ENCODE assay signal across 21 mouse cellular contexts in the genomic region with DNA sequence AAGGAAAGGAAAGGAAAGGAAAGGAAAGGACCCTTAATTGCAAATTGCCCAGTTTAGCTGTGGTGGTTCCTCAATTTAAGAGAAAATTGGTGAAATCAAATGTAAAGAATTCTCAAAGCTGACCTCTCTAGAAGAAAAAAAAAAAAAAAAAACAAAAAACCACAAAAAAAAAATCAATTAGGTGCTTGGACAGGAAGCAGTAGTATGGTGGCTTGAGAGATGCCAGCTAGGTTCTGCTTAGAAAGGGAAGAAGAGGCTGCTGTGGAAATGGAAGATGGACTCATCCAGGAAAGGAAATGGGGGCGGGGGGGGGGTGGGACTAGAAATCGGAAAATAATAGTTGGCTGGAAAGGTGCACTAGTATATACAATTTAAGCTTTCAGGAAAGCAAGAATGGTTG.
"Had no signal": no experiment of that assay in that cellular context is flagged by ENCODE, and none has a peak within 500 bp of the region (broad histone marks: within the 10 kb centered on the region; RNA-seq: fewer than 3 reads in every experiment).

No protein-coding gene starts in this region.

- H3K27ac ChIP-seq: liver, embryonic 15.5 days; lung, embryonic 15.5 days; midbrain, embryonic 10.5 days; midbrain, embryonic 12.5 days; neural tube, embryonic 12.5 days had no signal

- H3K27me3 ChIP-seq: liver, embryonic 15.5 days; lung, embryonic 15.5 days had no signal

- DNase-seq: liver, postnatal 0 days; lung, adult 2 months; lung, postnatal 14 days; lung, postnatal 4 days; midbrain, embryonic 14.5 days; retina, postnatal 1 day; right cerebral cortex, adult 18-20 months; right cerebral cortex, postnatal 25 days; right cerebral cortex, postnatal 4 days; spleen, adult 18-20 months; thymus, adult 18-20 months; thymus, postnatal 14 days; thymus, postnatal 36 days had no signal

- H3K4me3 ChIP-seq: liver, embryonic 15.5 days; lung, embryonic 15.5 days; midbrain, embryonic 10.5 days; midbrain, embryonic 12.5 days; myocyte; neural tube, embryonic 12.5 days had no signal

- ATAC-seq: liver, postnatal 0 days; lung, postnatal 0 days; midbrain, embryonic 16.5 days had no signal

- H3K4me2 ChIP-seq: liver, embryonic 15.5 days; lung, embryonic 15.5 days; midbrain, embryonic 12.5 days; neural tube, embryonic 12.5 days had no signal

- H3K36me3 ChIP-seq: liver, embryonic 15.5 days; lung, embryonic 15.5 days; midbrain, embryonic 10.5 days; midbrain, embryonic 12.5 days; neural tube, embryonic 12.5 days had no signal

- H3K9ac ChIP-seq: liver, embryonic 15.5 days; liver, postnatal 0 days; lung, embryonic 15.5 days; midbrain, embryonic 12.5 days; neural tube, embryonic 12.5 days had no signal

- H3K9me3 ChIP-seq: liver, embryonic 15.5 days; lung, embryonic 15.5 days; midbrain, embryonic 10.5 days; midbrain, embryonic 12.5 days; neural tube, embryonic 12.5 days had no signal
